Mouse (Mus musculus): ENCODE measurements at regions not wholly inside any gene's neighbourhood (a gene's known extent, or its start where the extent isn't known, plus 50 kb on each side); places are given as distances from the start of the nearest gene placed in this dataset.
A peak's percentile ranks its signal among the peaks of the same experiment; 100 is the strongest.

DNA sequence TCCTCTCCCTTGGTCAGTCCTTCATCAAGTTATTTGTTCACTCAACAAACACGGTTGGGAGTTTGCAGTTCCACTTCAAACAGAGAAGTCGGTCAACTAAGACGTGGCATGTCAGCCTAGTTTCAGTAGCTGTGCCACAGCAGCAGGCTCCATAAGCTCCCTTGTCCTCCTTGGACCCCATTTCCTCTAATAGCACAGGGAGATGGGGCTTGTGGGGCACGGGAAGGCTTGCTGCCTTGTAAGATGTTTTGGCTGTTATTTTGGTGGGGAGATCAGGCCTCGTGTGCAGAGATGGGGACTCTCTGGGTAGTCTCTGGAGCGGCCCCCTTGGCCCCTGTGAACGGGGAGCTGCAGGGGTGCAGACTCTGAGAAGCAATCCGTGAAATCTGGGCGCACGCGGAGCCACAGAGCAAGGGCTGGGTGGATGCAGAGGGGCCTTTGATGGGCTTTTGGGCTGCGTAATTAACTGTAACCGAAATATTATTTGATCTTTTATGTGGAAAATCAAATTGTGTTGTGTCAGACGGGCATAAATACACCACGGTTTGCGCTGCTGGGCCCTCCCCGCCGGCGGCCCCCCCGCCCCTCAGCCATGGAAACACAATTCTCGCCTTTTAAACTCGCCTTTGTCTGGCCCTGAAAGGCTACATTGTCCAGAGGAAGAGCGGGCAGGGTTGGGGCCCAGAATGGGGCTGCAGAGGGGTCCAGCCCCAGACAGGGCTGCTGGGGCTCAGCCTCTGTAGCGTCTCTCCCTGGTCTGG lies 137.6 kb downstream of the Mn1 start:
- no peaks in the 10 kb centered on the region for H3K36me3 ChIP-seq (ENCODE audit: control insufficient read depth, insufficient read depth, low read length)
- peaks cover 3% of the 10 kb centered on the region for H3K4me1 ChIP-seq (replicated peaks; ENCODE audit: control insufficient read depth, insufficient read depth)
- H3K9ac ChIP-seq (ENCODE audit: low read length), result no peak overlapping the region
- ATAC-seq (ENCODE audit: low FRiP score, low TSS enrichment), result peak; percentile 38; the same call in 1 of the 2 replicates
- DNase-seq (ENCODE audit: low spot score), result no peak
- H3K4me2 ChIP-seq (replicated peaks; ENCODE audit: low read depth), result no peak overlapping the region
- no peaks in the 10 kb centered on the region for H3K27me3 ChIP-seq (ENCODE audit: control insufficient read depth, insufficient read depth, low read length)
- no peak overlapping the region for H3K4me3 ChIP-seq (ENCODE audit: low read depth, low read length)
- WGBS, result 26% methylated on average over 24 of the region's 24 CpGs
- no peaks in the 10 kb centered on the region for H3K9me3 ChIP-seq (ENCODE audit: control insufficient read depth, low read length)
- TF ChIP-seq EP300 (optimal IDR thresholded peaks at IDR 0.05), result no peak
- no peak for TF ChIP-seq CTCF (IDR thresholded peaks at IDR 0.05; ENCODE audit: low read depth)
- H3K27ac ChIP-seq (replicated peaks), result no peak overlapping the region

DNA sequence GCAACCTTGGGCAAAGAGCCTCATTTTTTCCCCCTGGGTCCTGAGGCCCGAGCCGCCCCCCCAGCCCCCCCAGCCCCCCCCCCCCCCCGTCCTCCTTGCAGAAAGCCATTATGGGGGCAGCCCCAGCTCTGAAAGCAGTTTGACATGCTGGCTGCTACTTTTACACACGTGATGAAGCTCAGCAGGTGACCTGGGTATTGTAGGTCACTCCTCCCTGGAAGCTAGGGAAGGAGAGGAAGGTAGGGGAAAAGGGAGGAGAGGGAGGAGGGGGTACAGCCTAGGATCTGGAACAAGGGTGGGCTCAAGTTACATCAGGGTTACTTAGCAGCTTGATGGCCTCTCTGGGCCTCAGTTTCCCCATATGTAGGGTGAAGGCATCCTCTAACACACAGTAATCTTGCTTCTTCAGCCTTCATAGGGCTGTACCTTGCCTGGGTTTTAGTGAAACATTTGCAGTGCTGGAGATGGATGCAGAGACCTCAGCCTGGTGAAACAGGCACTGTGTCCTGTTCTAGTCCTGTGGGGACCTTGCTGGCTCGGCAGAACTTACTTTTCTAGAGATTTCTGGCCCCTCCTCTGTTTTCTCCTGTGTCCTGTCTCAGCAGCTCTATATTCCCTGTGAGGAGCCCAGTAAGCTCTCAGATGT lies 138.3 kb downstream of the Mn1 start:
- H3K27ac ChIP-seq (replicated peaks), result 0 out of 2 replicates have a peak overlapping the region, but pooled peaks have one; percentile 24
- no peaks in the 10 kb centered on the region for H3K36me3 ChIP-seq (ENCODE audit: control insufficient read depth, insufficient read depth, low read length)
- no peak overlapping the region for H3K4me2 ChIP-seq (replicated peaks; ENCODE audit: low read depth)
- DNase-seq (ENCODE audit: low spot score) (no peak), ATAC-seq (ENCODE audit: low FRiP score, low TSS enrichment) (peak; percentile 53)
- H3K9me3 ChIP-seq (ENCODE audit: control insufficient read depth, low read length), result no peaks in the 10 kb centered on the region
- 3% methylated on average over 2 of the region's 5 CpGs for WGBS
- H3K9ac ChIP-seq (ENCODE audit: low read length), result no peak overlapping the region
- H3K4me1 ChIP-seq (replicated peaks; ENCODE audit: control insufficient read depth, insufficient read depth), result peaks cover 3% of the 10 kb centered on the region
- no peak overlapping the region for H3K4me3 ChIP-seq (ENCODE audit: low read depth, low read length)
- no peaks in the 10 kb centered on the region for H3K27me3 ChIP-seq (ENCODE audit: control insufficient read depth, insufficient read depth, low read length)
- TF ChIP-seq EP300 (optimal IDR thresholded peaks at IDR 0.05) (no peak), CTCF (IDR thresholded peaks at IDR 0.05; ENCODE audit: low read depth) (no peak)

DNA sequence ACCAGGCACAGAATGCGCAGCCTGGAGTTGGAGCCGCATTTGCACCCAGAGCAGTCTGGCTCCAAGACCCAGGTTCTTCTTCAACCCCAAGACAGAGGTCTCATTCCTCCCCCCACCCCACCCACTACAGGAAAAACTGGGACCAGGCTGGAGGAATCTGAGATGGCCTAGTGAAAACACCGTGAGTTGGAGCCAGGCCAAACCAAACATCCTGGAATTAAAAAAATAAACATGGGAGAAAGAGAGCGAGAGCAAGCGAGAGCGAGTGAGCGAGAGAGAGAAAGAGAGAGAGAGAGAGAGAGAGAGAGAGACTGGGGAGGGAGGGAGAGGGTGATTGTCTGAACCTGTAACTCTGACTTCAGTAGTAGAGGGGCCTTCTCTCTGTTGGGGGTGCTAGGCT lies 138.8 kb downstream of the Mn1 start:
- Histone ChIP-seq H3K27me3 (ENCODE audit: control insufficient read depth, insufficient read depth, low read length) (no peaks in the 10 kb centered on the region), H3K36me3 (ENCODE audit: control insufficient read depth, insufficient read depth, low read length) (no peaks in the 10 kb centered on the region), H3K4me1 (replicated peaks; ENCODE audit: control insufficient read depth, insufficient read depth) (peaks cover 3% of the 10 kb centered on the region), H3K27ac (replicated peaks) (no peak overlapping the region), H3K4me2 (replicated peaks; ENCODE audit: low read depth) (no peak overlapping the region), H3K4me3 (ENCODE audit: low read depth, low read length) (no peak overlapping the region), H3K9me3 (ENCODE audit: control insufficient read depth, low read length) (no peaks in the 10 kb centered on the region), H3K9ac (ENCODE audit: low read length) (no peak overlapping the region)
- DNase-seq (ENCODE audit: low spot score) (peak; percentile 69), ATAC-seq (ENCODE audit: low FRiP score, low TSS enrichment) (peak; percentile 54)
- TF ChIP-seq EP300 (optimal IDR thresholded peaks at IDR 0.05), result no peak
- TF ChIP-seq CTCF (IDR thresholded peaks at IDR 0.05; ENCODE audit: low read depth), result no peak
- 20% methylated on average over 7 of the region's 7 CpGs for WGBS

DNA sequence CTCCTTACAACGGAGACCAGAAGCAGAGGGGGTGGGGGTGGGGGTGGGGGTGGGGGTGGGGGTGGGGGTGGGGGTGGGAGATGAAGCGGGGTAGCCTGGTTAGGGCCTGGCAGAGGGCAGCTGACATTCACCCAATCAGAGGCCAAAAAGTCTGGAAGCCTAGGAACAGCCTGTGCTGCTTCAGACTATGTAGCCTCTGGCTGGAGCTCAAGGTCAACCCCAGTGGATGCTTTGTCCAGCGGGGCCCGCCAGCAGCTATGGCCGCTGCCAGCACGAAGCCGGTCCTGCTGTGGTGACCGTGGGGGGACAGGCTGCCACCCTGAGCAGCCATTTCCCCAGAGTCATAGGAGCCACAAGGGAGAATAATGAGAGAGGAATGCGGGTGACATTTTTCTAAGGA lies 143.3 kb downstream of the Mn1 start:
- no peaks in the 10 kb centered on the region for H3K27me3 ChIP-seq (ENCODE audit: control insufficient read depth, insufficient read depth, low read length)
- no peak for DNase-seq (ENCODE audit: low spot score)
- H3K27ac ChIP-seq (replicated peaks), result no peak overlapping the region
- TF ChIP-seq CTCF (IDR thresholded peaks at IDR 0.05; ENCODE audit: low read depth) (no peak), EP300 (optimal IDR thresholded peaks at IDR 0.05) (no peak)
- no peaks in the 10 kb centered on the region for H3K36me3 ChIP-seq (ENCODE audit: control insufficient read depth, insufficient read depth, low read length)
- WGBS, result 49% methylated on average over 9 of the region's 9 CpGs
- ATAC-seq (ENCODE audit: low FRiP score, low TSS enrichment), result no peak
- no peaks in the 10 kb centered on the region; the same call in 1 of the 2 replicates for H3K4me1 ChIP-seq (replicated peaks; ENCODE audit: control insufficient read depth, insufficient read depth)
- H3K9me3 ChIP-seq (ENCODE audit: control insufficient read depth, low read length), result no peaks in the 10 kb centered on the region
- no peak overlapping the region for H3K4me2 ChIP-seq (replicated peaks; ENCODE audit: low read depth)
- H3K4me3 ChIP-seq (ENCODE audit: low read depth, low read length), result no peak overlapping the region
- no peak overlapping the region for H3K9ac ChIP-seq (ENCODE audit: low read length)

DNA sequence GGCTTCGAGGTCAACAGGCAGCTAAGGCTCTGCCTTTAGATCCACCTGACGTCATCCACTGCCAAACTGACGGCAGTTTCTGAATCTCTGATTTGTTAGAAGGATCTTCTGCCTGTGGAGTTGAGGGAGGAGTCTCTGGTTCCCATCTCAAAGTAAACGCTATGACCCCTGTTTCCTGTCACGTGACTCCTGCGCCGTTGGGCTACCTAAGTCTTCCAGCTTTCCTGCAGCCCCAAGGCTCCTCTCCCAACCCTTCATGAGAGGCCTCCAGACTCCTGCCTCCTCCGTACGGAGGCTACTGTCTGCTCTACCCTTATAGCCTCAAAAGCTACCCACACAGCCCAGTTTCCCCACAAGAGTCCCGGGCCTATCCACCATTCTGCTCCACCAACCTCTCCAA lies 144.1 kb downstream of the Mn1 start:
- Histone ChIP-seq H3K36me3 (ENCODE audit: control insufficient read depth, insufficient read depth, low read length) (no peaks in the 10 kb centered on the region), H3K27me3 (ENCODE audit: control insufficient read depth, insufficient read depth, low read length) (no peaks in the 10 kb centered on the region), H3K9ac (ENCODE audit: low read length) (no peak overlapping the region), H3K4me2 (replicated peaks; ENCODE audit: low read depth) (no peak overlapping the region), H3K9me3 (ENCODE audit: control insufficient read depth, low read length) (no peaks in the 10 kb centered on the region), H3K4me3 (ENCODE audit: low read depth, low read length) (no peak overlapping the region), H3K4me1 (replicated peaks; ENCODE audit: control insufficient read depth, insufficient read depth) (no peaks in the 10 kb centered on the region), H3K27ac (replicated peaks) (no peak overlapping the region)
- DNase-seq (ENCODE audit: low spot score), result no peak
- no peak for ATAC-seq (ENCODE audit: low FRiP score, low TSS enrichment)
- TF ChIP-seq CTCF (IDR thresholded peaks at IDR 0.05; ENCODE audit: low read depth) (no peak), EP300 (optimal IDR thresholded peaks at IDR 0.05) (no peak)
- 77% methylated on average over 10 of the region's 10 CpGs for WGBS

DNA sequence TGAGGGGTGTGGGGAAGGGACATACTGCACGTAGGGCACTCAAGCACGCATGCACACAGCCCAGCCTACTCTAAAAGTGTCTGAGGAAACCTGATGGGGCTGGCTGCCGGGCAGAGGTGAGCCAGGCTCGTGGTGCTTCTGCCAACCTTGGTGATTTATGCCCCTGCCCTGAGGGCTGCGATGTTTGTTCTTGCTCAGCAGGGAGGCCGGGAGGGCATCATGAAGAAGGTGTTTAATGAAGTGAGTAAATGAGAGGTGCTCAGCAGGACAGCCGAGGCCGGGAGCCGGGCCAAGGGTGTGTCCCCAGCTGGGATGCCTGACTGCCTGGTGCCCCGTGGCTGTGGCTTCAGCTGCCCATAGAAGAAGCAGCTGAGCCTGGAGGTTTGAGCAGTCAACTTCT lies 153.7 kb downstream of the Mn1 start:
- Histone ChIP-seq H3K27me3 (ENCODE audit: control insufficient read depth, insufficient read depth, low read length) (no peaks in the 10 kb centered on the region), H3K4me1 (replicated peaks; ENCODE audit: control insufficient read depth, insufficient read depth) (peaks cover 5% of the 10 kb centered on the region; the same call in 1 of the 2 replicates), H3K9me3 (ENCODE audit: control insufficient read depth, low read length) (no peaks in the 10 kb centered on the region), H3K4me2 (replicated peaks; ENCODE audit: low read depth) (no peak overlapping the region), H3K36me3 (ENCODE audit: control insufficient read depth, insufficient read depth, low read length) (no peaks in the 10 kb centered on the region), H3K27ac (replicated peaks) (no peak overlapping the region), H3K9ac (ENCODE audit: low read length) (no peak overlapping the region), H3K4me3 (ENCODE audit: low read depth, low read length) (no peak overlapping the region)
- 16% methylated on average over 10 of the region's 10 CpGs for WGBS
- TF ChIP-seq CTCF (IDR thresholded peaks at IDR 0.05; ENCODE audit: low read depth), result no peak
- TF ChIP-seq EP300 (optimal IDR thresholded peaks at IDR 0.05), result no peak
- peak; percentile 72 for DNase-seq (ENCODE audit: low spot score)
- peak; percentile 57 for ATAC-seq (ENCODE audit: low FRiP score, low TSS enrichment)

All from stomach, postnatal 0 days (tissue).